Mouse (Mus musculus) heart, postnatal 0 days (tissue): ENCODE measurements around the gene Cox10.

Source experiments
- CTCF ChIP-seq: IDR thresholded peaks from 2 replicates; pipeline ENCODE4 v1.5.1; 2016; ENCODE audit warnings: antibody characterized with exemption, control low read depth, low read depth
- EP300 ChIP-seq: IDR thresholded peaks from 2 replicates; pipeline ENCODE4 v1.6.1; 2016; ENCODE audit warnings: antibody characterized with exemption, low read depth

GRCm38 (mm10) chr11:63953887-63954286 lies 125.4 kb downstream of the Cox10 start:
- no peak for TF ChIP-seq CTCF
- no peak for TF ChIP-seq EP300
